Mouse (Mus musculus) gastrocnemius, postnatal 25 days (tissue): ENCODE measurements around the gene Gpx8. TPM values are rescaled to one million over a fixed set of nuclear protein-coding genes. Genes with fewer than 3 reads are reported as not detected.
"Not testable (repeated sequence)": the region's sequence is repeated elsewhere in the genome, so short reads cannot be mapped to it uniquely, and the experiment has no call there.

Experiments used
- DNase-seq: peaks from one replicate; pipeline ENCODE4 v3.0.0; 2022
- microRNA-seq, 2 experiments: library from miRNA; unstranded; fragments of <30 nt; microRNA quantifications; one replicate each; pipeline ENCODE4 v1.2.0; 2021; ENCODE audit warnings: borderline replicate concordance in 2 of 2
- total RNA-seq, 2 experiments: library from RNA; stranded (reverse); gene quantifications; 1 replicate in 1 of 2; 2 replicates in 1 of 2; pipeline ENCODE4 v1.2.3; 2021

The Gpx8 gene
- total RNA-seq, 2 experiments from 2014 or later: 10.3 to 16.3 TPM

DNA sequence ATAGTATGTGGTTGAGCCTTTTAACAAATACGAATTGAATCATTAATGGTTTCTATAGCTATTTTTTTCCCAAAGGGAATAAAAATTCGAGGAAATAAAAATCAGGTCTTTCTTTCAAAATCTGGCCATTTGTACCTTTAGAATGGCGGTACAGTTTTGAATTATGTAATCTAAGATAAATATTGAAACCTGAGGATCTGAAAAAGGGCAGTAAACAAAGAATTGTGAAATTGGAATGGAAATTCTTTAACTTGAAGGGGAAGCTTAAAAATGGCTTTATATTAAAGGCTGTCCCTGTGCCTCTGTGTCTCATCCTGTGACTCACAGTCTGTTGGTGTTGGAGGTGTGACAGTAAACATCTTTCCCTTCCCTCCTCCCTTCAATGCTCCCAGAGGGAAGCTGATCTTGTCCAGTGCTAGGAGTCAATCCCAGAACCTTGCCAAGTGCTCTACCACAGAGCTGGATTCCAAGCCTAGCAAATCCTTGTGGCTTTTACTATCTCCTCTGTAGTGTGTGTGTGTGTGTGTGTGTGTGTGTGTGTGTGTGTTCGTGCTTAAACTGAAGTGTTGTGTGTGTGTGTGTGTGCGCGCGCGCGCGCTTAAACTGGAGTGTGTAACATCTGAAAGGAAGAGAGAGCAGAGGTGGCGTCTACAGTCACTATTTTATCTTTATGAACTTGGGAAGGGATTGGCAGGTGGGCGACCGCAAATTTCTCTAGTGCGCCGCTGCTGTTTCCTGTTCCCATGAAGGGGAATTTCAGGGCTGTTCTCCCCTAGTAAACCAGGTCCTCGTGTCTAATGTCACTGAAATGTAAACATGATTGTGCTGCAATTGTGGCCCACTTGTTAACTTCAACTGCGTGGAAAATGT lies 22.7 kb downstream of the Gpx8 start:
- DNase-seq: no peak

DNA sequence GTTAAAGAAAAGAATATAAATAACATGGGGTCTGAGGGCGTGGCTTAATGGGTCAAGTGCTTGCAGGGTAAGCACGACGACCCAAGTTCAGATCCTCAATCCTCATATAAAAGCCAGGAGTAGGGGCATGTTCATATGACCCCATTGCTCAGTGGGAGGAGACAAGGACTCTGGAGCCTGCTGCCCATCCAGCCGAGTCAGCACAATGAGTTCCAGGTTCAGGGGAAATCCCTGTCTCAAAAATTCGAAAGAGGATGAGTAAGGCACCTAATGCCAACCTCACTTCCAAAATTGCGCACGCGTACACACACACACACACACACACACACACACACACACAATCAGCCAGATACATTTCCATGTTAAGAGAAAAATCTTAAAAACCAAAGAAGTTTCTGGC lies 23.7 kb downstream of the Gpx8 start:
- DNase-seq: no peak

DNA sequence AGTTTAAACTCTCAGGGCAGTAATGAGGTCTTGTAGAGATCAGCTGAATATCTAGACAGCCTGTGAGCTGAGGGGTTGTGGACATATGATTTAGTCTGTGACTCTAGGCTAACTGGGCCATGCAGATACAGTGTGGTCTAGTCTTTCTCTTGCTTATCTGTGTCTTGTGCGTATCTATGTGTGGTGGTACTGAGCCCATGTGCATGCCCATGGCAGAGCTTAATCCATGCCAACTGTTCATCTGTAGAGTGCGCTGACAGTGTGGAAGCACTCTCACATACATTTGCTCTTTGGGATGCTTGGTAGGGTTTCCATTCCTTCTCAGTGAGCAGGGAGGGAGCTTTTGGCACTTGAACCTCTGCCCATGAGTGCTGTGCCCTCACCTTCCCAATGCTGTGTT lies 24.7 kb downstream of the Gpx8 start:
- no peak for DNase-seq

DNA sequence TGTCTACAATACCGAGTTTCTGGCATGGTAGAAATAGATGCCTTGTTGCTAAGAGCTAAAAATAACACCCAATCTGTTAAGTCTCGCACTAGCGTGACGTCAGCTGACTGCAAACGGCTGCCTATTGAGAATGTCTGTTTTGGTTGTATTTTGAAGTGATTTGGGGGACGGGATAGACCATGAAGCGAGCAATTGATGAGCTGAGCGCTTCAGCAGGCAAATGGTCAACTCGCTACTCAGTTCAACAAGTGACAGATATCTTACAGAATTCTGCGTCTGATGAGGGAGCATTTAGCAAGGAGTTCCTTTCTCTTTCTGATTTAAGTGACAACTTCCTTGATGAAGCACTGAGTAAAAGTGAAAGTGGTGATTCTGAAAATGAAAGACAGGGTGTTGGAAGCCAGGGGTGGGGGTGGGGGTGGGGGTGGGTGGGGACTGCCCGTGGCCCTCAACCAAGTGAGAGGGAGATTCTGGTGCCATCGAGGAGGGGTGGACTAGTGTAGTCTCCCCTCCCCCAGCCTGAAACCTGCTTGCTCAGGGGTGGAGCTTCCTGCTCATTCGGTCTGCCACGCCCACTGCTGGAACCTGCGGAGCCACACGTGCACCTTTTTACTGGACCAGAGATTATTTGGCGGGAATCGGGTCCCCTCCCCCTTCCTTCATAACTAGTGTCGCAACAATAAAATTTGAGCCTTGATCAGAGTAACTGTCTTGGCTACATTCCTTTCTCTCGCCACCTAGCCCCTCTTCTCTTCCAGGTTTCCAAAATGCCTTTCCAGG lies 32.8 kb downstream of the Gpx8 start:
- DNase-seq: not testable (repeated sequence)

DNA sequence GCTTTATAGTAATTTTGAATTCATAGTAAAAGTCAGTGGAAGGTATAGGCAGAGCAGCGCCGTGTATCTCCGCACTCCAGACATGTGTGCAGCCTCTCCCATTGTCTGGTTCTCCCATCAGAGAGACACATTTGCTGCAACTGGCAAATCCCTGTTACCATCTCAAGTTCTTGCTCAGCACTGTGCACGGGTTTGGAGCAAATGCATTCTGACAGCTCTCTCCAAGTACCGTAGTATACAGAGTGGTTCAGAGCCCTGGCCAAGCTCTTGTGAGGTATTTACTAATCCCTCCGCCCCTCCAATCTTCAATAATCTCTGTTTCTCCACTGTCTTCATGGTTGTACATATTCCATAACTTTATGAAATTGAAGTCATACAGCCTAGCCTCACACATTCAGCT lies 33.5 kb downstream of the Gpx8 start:
- no peak for DNase-seq

DNA sequence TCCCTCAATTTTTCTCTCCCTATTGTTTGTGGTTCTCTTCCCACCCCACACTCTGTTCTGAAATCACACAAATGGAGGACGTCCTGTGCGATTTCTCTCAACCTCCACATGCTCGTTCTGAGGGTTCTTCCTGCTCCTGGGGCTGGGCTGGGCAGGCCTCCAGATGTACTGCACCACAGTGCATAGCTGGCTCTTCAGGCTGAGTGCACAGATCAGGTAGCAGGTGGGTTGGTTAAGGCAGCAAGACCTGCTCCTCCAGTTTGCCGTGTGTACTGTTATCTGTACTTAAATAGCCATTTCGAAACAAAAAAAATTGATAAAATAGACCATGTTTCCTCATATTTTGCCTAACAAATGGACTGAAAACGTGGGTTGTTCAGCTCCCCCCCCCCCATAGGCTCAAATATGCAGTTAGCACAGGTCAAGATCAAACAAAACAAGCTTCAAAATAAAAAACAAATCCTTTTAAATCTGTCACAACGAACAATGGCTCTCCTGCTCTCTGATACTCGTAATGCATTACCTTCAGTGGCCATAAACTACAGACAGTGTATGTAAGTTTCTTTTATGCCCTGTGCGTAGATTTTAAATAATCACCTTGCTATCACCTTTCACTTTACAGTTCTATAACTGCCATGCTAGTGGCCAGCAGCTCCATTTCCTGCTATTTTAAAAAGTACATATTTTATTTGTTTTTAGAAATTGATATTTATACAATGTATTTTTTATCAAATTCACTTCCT lies 45.5 kb downstream of the Gpx8 start:
- DNase-seq: no peak

DNA sequence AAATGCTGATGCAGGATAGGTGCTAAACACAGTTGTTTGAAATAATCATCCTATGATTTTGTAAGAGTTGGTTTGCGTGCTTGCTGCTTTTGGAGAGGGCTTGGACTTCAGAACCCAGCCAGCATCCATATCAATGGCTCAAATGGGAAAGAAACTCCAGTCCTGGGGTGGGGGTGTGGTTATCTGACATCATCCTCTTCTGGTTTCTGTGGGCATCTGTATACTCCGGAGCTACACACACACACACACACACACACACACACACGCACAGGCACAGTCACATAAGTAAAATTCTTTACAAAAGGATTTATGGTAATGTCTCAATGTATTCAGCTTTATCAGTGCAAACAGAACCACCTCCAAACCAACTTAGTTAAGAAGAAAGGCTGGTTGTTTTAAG lies 46.1 kb downstream of the Gpx8 start:
- DNase-seq: no peak

DNA sequence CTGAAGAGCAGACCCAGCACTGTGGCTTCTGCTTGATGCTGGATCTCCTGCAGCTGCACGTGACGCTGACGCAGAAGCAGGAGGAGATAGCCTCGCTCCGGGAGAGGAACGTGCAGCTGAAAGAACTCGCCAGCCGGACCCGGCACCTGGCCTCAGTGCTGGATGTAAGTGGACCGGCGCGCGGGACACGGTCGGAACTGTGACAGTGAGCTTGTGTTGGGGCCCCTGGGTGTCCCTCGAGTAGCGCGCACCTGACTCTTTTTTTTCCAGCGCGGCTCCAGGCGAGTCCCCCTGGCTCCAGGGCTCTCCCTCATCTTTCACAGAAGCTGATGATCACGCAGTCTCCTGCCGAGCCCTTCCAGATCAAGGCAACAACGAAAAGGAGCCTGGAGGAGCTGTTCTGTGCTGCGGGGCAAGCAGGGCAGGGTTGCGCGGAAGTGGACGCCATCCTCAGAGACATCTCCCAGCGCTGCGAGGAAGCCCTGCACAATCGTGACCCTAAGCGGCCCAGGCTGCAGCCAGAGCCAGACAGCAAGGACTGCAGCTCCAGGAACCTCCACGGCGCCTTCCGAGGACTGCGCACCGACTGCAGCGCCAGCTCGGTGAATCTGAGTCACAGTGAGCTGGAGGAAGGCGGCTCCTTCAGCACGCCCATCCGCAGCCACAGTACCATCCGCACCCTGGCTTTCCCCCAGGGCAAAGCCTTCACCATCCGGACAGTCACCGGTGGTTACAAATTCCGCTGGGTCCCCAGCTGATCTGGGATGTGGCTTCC lies 47.6 kb downstream of the Gpx8 start:
- DNase-seq: no peak

DNA sequence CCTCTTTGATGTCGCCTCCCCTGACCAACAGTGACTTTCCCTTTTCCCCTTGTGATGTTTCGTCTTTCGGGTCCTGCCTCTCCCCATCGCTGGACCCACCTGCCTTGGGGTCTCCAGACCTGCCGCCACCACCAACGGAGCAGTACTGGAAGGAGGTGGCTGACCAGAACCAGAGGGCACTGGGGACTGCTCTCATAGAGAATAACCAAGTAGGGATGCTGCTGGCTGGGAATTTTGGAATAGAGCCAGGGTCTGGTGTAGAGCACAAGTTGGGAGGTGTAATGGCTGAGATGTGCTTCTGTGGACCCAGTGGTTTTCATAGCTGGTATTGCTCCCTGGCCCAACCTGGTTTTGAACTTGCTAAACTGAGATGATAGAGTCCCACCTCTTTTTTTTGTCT lies 48.8 kb downstream of the Gpx8 start:
- DNase-seq: no peak

DNA sequence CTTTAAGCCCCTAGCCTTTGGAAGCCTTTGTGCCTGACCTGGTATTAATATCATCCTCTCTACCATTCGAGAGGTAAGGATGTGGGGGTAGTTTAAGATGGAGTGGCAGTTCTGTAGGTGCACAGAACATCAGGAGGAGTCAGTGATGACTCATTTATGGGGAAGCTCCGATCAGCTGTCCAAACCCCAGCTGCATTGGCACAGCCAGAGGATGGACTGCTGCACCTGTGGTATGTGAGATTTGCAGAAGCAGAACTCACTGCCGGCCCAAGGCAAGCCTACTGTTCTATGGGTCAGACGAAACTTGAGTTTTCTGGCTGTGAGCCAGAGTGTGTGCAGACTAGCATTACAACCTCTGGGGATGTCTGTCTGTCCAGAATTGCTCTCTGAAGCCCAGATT lies 49.8 kb downstream of the Gpx8 start:
- no peak for DNase-seq

DNA sequence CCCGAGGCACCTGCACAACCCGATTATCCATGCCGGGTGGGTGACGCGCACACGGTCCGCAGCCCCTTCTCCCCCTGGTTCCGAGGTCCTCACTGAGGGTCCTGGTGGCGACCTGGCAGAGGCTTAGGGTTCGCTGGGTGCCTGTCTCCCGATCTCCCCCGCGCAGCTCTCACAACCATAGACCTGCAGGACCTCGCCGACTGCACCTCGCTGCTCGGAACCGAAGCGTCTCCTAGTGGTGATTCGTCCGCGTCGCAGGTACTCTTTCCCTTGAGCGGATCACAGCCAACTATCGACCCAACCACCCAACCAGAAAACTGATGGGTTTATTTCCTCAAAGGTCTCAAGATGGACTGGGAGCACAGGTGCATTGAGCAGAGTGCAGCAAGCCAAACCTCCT lies 52.0 kb downstream of the Gpx8 start:
- no peak for DNase-seq

DNA sequence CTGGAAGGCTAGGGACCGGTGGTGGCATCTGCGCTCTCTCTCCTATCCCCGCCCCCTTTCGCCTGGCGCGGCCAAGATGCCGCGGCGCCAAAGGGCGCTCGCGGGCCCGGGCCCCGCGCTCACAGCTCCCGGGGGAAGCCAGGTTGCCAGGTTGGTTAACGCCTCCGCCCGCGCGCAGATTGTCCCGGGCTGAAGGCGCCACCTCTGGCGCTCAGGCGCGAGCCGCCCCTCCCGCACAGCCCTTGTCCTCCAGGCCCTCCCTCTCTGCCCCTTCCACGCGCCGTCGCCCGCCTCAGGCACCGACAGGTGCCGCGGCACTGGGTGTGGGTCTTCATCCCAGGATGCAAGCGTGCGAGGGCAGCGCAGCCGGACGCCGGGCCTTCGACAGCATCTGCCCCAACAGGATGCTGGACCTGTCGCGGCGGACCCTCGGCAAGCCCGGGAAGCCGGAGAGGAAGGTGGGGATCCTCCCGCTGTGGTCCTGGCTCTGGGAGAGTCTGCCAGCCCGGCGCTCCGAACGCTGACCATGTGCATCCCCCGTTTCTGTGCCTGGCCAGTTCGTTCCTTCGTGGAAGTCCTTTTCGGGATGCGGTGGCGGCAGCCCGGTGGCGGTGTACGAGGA lies 52.6 kb downstream of the Gpx8 start, which contains the start of gene Mcidas:
Gene Mcidas (plus strand): TSS at position 315 of the 622 bp plus-strand sequence.
- no peak for DNase-seq

Small RNAs within 50 kb of the gene (microRNA-seq; reads per million reads assigned to microRNA genes)
- gene Mir449a (11.1 to 28.3 reads per million in 2 experiments), gene Mir449b (0 reads per million in 2 experiments), gene Mir449c (0 to 0.79 reads per million in 2 experiments)

Other genes starting within 250 kb of the Gpx8 start
- 10 to 100 TPM; 35.9 to 43.0 TPM for gene Plpp1, start 245.6 kb downstream of the Gpx8 start, total RNA-seq
- 10 to 100 TPM; 24.3 to 24.8 TPM for gene Mtrex, start 119.0 kb downstream of the Gpx8 start, total RNA-seq
- 10 to 100 TPM; 11.0 to 12.0 TPM for gene Dhx29, start 119.0 kb downstream of the Gpx8 start, total RNA-seq
- not detected for gene Ccno, start 58.6 kb downstream of the Gpx8 start, total RNA-seq
- not detected for gene Mcidas, start 52.6 kb downstream of the Gpx8 start, total RNA-seq
- gene Cdc20b, start 11.3 kb downstream of the Gpx8 start, total RNA-seq: not detected
- gene Gzma, start 54.6 kb upstream of the Gpx8 start, total RNA-seq: not detected
- under 1 TPM; 0.28 to 0.40 TPM for gene Esm1, start 163.2 kb upstream of the Gpx8 start, total RNA-seq
- gene Gzmk, start 179.5 kb upstream of the Gpx8 start, total RNA-seq: not detected
- 1 to 10 TPM; 1.2 to 1.4 TPM for gene BC067074, start 246.7 kb upstream of the Gpx8 start, total RNA-seq